Mouse (Mus musculus) ES-E14 (cell line): ENCODE measurements around the gene Gcn1l1. TPM values are rescaled to one million over a fixed set of nuclear protein-coding genes. Genes with fewer than 3 reads are reported as not detected.

ENCODE experiments used
- DNase-seq: peaks from one replicate; pipeline ENCODE4 v3.0.0-alpha.2; 2013; ENCODE audit warnings: low read depth, low spot score
- H3K27ac ChIP-seq: 2 replicates; pipeline ENCODE4 v1.5.1; 2012; ENCODE audit warnings: low read depth, mild to moderate bottlenecking, low read length, moderate library complexity, mixed read lengths; ENCODE audit not compliant: poor library complexity, insufficient read depth, severe bottlenecking
- H3K36me3 ChIP-seq: 2 replicates; pipeline ENCODE4 v1.6.1; 2012; ENCODE audit warnings: mild to moderate bottlenecking, low read length, moderate library complexity, mixed read lengths; ENCODE audit not compliant: control insufficient read depth, poor library complexity, insufficient read depth, severe bottlenecking
- H3K4me1 ChIP-seq, 2 experiments: fragments of 150-350 bp in 1 of 2; sonication (generic) in 1 of 2; 2 replicates each; pipeline ENCODE4 v1.6.1; 2012; ENCODE audit warnings: low read length in 2 of 2, mild to moderate bottlenecking in 1 of 2, mixed read lengths in 1 of 2; ENCODE audit not compliant: control insufficient read depth in 2 of 2, insufficient read depth in 2 of 2, poor library complexity in 1 of 2
- H3K4me3 ChIP-seq, 2 experiments: fragments of 150-350 bp in 1 of 2; sonication (generic) in 1 of 2; 2 replicates each; pipeline ENCODE4 v1.5.1; 2012; ENCODE audit warnings: low read length in 2 of 2, low read depth in 1 of 2, mild to moderate bottlenecking in 1 of 2, mixed read lengths in 1 of 2; ENCODE audit not compliant: insufficient read depth in 1 of 2, poor library complexity in 1 of 2, severe bottlenecking in 1 of 2
- H3K9ac ChIP-seq: 2 replicates; pipeline ENCODE4 v1.6.1; 2012; ENCODE audit warnings: low read depth, mild to moderate bottlenecking, low read length, mixed read lengths; ENCODE audit not compliant: poor library complexity, insufficient read depth, severe bottlenecking
- H3K9me3 ChIP-seq: fragments of 150-350 bp; sonication (generic); 2 replicates; pipeline ENCODE4 v1.6.1; 2012; ENCODE audit warnings: low read depth, mild to moderate bottlenecking, low read length; ENCODE audit not compliant: control insufficient read depth, insufficient read depth
- CHD2 ChIP-seq: IDR thresholded peaks from 2 replicates; pipeline ENCODE4 v1.6.1; 2014; ENCODE audit warnings: mild to moderate bottlenecking, low read depth, low read length, inconsistent platforms
- HCFC1 ChIP-seq: IDR thresholded peaks from 2 replicates; pipeline ENCODE4 v1.6.1; 2012; ENCODE audit warnings: low read length, inconsistent platforms, borderline replicate concordance; ENCODE audit not compliant: insufficient read depth
- MAFK ChIP-seq: IDR thresholded peaks from 2 replicates; pipeline ENCODE4 v1.6.1; 2014; ENCODE audit warnings: mild to moderate bottlenecking, low read depth, low read length, inconsistent platforms; ENCODE audit not compliant: insufficient read depth
- ZC3H11A ChIP-seq: IDR thresholded peaks from 2 replicates; pipeline ENCODE4 v1.6.1; 2012; ENCODE audit warnings: low read depth, mild to moderate bottlenecking, inconsistent platforms, low read length, borderline replicate concordance
- ZNF384 ChIP-seq: IDR thresholded peaks from 2 replicates; pipeline ENCODE4 v1.6.1; 2012; ENCODE audit warnings: low read depth, low read length, inconsistent platforms
- in situ Hi-C, 2 experiments: fragments of 600-800 bp; cut with MboI; formaldehyde crosslinking; loops; one replicate each; pipeline ENCODE4 v1.15.1; 2025; ENCODE audit warnings: low sequenced_read_pairs in 2 of 2, inconsistent platforms in 1 of 2; ENCODE audit not compliant: unreplicated experiment in 2 of 2
- total RNA-seq: library from RNA; depleted of rRNA; stranded (reverse); fragments of 300-350 nt; gene quantifications from 2 replicates; pipeline ENCODE4 v1.2.3, GENCODE M21; 2012

Gene Gcn1l1
- total RNA-seq, 1 experiment, result 112 TPM

GRCm38 (mm10) chr5:115626237-115626886, 61.3 kb downstream of the Gcn1l1 start:
- Histone ChIP-seq H3K9me3 (no peaks in the 10 kb centered on the region), H3K4me1 (peaks cover 0 to 3% of the 10 kb centered on the region in 2 experiments; a peak in 1 of 4 replicates), H3K4me3 (no peak overlapping the region), H3K36me3 (peaks cover 7% of the 10 kb centered on the region), H3K27ac (no peak overlapping the region), H3K9ac (no peak overlapping the region)
- DNase-seq, result no peak
- TF ChIP-seq ZC3H11A (no peak), ZNF384 (no peak), CHD2 (no peak), HCFC1 (no peak), MAFK (no peak)
- in situ Hi-C loops, result no loop called here

DNA sequence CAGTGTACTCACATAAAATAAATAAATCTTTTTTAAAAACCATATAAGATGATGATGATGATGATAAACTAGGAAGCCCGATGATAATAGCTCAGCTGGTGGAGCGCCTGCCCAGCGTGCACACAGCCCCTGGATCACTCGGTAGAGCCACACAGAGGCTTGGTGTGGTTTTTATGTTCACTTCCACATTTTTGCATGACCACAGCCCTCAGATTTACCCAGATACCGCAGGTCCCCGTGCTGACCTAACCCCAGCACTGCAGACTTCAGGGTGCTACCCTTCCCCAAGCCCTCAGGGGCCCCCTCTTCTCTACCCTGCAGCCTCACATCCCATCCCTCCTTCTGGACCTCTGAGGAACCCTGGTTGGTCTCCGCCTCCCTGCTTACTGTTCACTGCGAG, 63.0 kb downstream of the Gcn1l1 start:
- no peaks in the 10 kb centered on the region for H3K9me3 ChIP-seq
- no peak overlapping the region for H3K9ac ChIP-seq
- H3K4me1 ChIP-seq, result peaks cover 0 to 6% of the 10 kb centered on the region in 2 experiments; a peak in 2 of 4 replicates
- in situ Hi-C loops, result no loop called here
- no peak overlapping the region for H3K27ac ChIP-seq
- TF ChIP-seq MAFK (no peak), HCFC1 (no peak), ZNF384 (no peak), CHD2 (no peak), ZC3H11A (no peak)
- DNase-seq, result no peak
- H3K4me3 ChIP-seq, result no peak overlapping the region
- no peaks in the 10 kb centered on the region; the same call in 1 of the 2 replicates for H3K36me3 ChIP-seq

DNA sequence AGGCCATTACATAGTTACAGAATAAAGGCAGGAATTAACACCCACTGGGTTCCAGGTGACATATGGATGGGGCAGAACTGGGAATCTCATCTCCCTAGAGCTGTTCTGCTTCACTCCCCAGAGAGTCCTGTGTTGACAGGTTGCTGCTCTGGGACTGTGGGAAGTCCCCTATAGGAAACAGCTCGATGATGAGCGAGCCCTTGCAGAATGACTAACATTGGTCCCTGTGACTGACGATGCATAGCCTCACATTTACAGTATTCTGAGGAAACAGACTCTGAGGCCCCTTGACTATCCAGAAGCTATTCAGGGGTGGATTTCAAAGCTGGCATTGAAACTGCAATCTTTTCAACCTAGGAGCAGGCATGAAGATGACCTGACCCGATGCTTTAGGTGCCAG, 64.6 kb downstream of the Gcn1l1 start:
- no peak overlapping the region for H3K27ac ChIP-seq
- peaks cover 0 to 9% of the 10 kb centered on the region in 2 experiments; a peak in 2 of 4 replicates for H3K4me1 ChIP-seq
- H3K4me3 ChIP-seq, result no peak overlapping the region
- H3K9ac ChIP-seq, result no peak overlapping the region
- H3K9me3 ChIP-seq, result no peaks in the 10 kb centered on the region
- no peak for DNase-seq
- peaks cover 3% of the 10 kb centered on the region; the same call in 1 of the 2 replicates for H3K36me3 ChIP-seq
- TF ChIP-seq ZC3H11A (no peak), CHD2 (no peak), ZNF384 (no peak), HCFC1 (no peak), MAFK (no peak)
- in situ Hi-C loops, result no loop called here

- in situ Hi-C loops, result no loop called here
These were observed 65.2 kb downstream of the Gcn1l1 start for GRCm38 (mm10) chr5:115630291-115630690.

More at GRCm38 (mm10) chr5:115630291-115630690, 65.2 kb downstream of the Gcn1l1 start:
- H3K27ac ChIP-seq, result no peak overlapping the region
- no peaks in the 10 kb centered on the region for H3K9me3 ChIP-seq
- H3K4me1 ChIP-seq, result peaks cover 0 to 12% of the 10 kb centered on the region in 2 experiments; a peak in 3 of 4 replicates
- H3K4me3 ChIP-seq, result peak overlapping the region in 1 of 2 experiments; percentile 72; a peak in 3 of 4 replicates
- peaks cover 5% of the 10 kb centered on the region; the same call in 1 of the 2 replicates for H3K36me3 ChIP-seq
- TF ChIP-seq ZNF384, result no peak
- TF ChIP-seq HCFC1, result no peak
- TF ChIP-seq ZC3H11A, result no peak
- no peak for TF ChIP-seq CHD2
- no peak for TF ChIP-seq MAFK
- H3K9ac ChIP-seq, result peak overlapping the region; percentile 24; the same call in 1 of the 2 replicates
- no peak for DNase-seq
